ENCODE assay signal across 8 mouse cellular contexts in the genomic region with DNA sequence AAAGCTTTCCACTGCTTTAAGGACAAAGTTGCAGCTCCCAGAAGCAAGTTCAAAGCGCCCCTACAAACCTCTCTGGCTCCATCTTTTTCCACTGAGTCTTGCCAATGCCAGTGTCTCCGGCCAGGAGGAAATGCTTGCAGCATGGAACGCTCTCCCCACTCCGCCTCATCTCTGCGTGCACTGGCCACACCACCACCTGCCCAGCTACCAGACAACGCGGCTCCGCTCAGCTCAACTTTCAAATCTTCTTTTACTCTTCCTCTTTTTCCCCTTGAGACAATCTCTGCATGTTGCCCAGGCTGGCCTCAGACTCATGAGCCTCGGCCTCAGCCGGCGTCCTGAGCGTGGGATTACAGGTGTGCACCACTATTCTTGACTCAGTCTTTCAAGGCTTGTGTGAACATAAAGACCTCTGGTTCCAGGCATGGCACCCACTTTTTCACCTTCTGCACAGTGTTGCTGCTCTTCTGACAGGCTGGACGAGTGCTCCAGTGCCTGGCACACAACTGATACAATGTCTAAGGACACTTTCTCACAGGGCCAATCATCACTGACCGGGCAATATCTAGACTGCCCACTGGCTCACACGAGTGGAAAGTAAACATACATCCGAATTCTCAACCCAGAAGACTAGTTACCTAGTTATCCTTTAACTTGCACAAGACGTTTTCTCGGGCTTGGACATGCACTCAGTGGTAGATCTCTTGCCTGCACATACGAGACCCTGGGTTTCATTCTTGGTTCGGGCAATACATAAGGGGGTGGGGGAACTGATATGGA. TPM values are rescaled to one million over a fixed set of nuclear protein-coding genes. Genes with fewer than 3 reads are reported as not detected.
DNase-seq lines count a peak whose midpoint lies in the region; ATAC-seq and TF ChIP-seq lines count a peak whose summit lies in the region.

No protein-coding gene starts in this region.

- peak overlapping the region; percentile 33 for H3K4me2 ChIP-seq in forebrain, embryonic 13.5 days
- H3K4me2 ChIP-seq in hindbrain, embryonic 12.5 days (replicated peaks) = peak overlapping the region; percentile 6; the same call in 1 of the 2 replicates
- peak overlapping the region; percentile 66 for H3K4me2 ChIP-seq in liver, postnatal 0 days (ENCODE audit: low read depth, low read length)

- H3K4me3 ChIP-seq in forebrain, embryonic 13.5 days = no peak overlapping the region
- H3K4me3 ChIP-seq in hindbrain, embryonic 12.5 days = no peak overlapping the region
- H3K4me3 ChIP-seq in liver, postnatal 0 days (ENCODE audit: low read depth, low read length) = peak overlapping the region; percentile 36

- 68% methylated on average over 20 of the region's 20 CpGs for WGBS in forebrain, embryonic 13.5 days
- WGBS in hindbrain, embryonic 12.5 days = 76% methylated on average over 20 of the region's 20 CpGs
- WGBS in liver, postnatal 0 days (ENCODE audit: insufficient replicate concordance) = 50% methylated on average over 20 of the region's 20 CpGs

- H3K27ac ChIP-seq in forebrain, embryonic 13.5 days = peak overlapping the region; percentile 54; the same call in 1 of the 2 replicates
- peak overlapping the region; percentile 71 for H3K27ac ChIP-seq in hindbrain, embryonic 12.5 days
- H3K27ac ChIP-seq in liver, postnatal 0 days (ENCODE audit: low read depth) = peak overlapping the region; percentile 89

- no peak for TF ChIP-seq EP300 in liver, postnatal 0 days (IDR thresholded peaks at IDR 0.05; ENCODE audit: low read depth)

- H3K4me1 ChIP-seq in forebrain, embryonic 13.5 days = peaks cover 77% of the 10 kb centered on the region
- peaks cover 69% of the 10 kb centered on the region for H3K4me1 ChIP-seq in hindbrain, embryonic 12.5 days
- H3K4me1 ChIP-seq in liver, postnatal 0 days (ENCODE audit: insufficient read depth) = peaks cover 52% of the 10 kb centered on the region

- no peaks in the 10 kb centered on the region for H3K27me3 ChIP-seq in forebrain, embryonic 13.5 days
- H3K27me3 ChIP-seq in hindbrain, embryonic 12.5 days = no peaks in the 10 kb centered on the region
- no peaks in the 10 kb centered on the region for H3K27me3 ChIP-seq in liver, postnatal 0 days (ENCODE audit: insufficient read depth, low read length)
- H3K27me3 ChIP-seq in splenic B cell, adult 2 months (ENCODE audit: control insufficient read depth, insufficient read depth, low read length, poor library complexity, severe bottlenecking) = no peaks in the 10 kb centered on the region

- H3K9me3 ChIP-seq in forebrain, embryonic 13.5 days (replicated peaks) = no peaks in the 10 kb centered on the region
- H3K9me3 ChIP-seq in hindbrain, embryonic 12.5 days (replicated peaks) = no peaks in the 10 kb centered on the region
- H3K9me3 ChIP-seq in liver, postnatal 0 days (ENCODE audit: low read length) = no peaks in the 10 kb centered on the region

- no peak for TF ChIP-seq CTCF in liver, postnatal 0 days (IDR thresholded peaks at IDR 0.05; ENCODE audit: low read depth)

- 0 out of 2 replicates have a peak overlapping the region, but pooled peaks have one; percentile 32 for H3K9ac ChIP-seq in forebrain, embryonic 13.5 days
- H3K9ac ChIP-seq in hindbrain, embryonic 12.5 days = peak overlapping the region; percentile 27; the same call in 1 of the 2 replicates
- H3K9ac ChIP-seq in liver, postnatal 0 days (replicated peaks) = peak overlapping the region; percentile 55

- DNase-seq in cerebellum, adult 18-20 months = peak; percentile 44 to 49
- DNase-seq in cerebellum, adult 8-10 months = no peak
- no peak for DNase-seq in liver, postnatal 0 days
- peak; percentile 69 for DNase-seq in splenic B cell, adult 2 months (ENCODE audit: low read depth, low spot score)
- DNase-seq in testis, postnatal 10 days (ENCODE audit: low spot score) = no peak
- DNase-seq in layer of hippocampus, adult 11-12 months (ENCODE audit: low spot score) = no peak

- no peak for ATAC-seq in forebrain, embryonic 13.5 days
- no peak for ATAC-seq in hindbrain, embryonic 12.5 days (ENCODE audit: low FRiP score)
- ATAC-seq in liver, postnatal 0 days = no peak

- no peaks in the 10 kb centered on the region for H3K36me3 ChIP-seq in forebrain, embryonic 13.5 days (ENCODE audit: poor library complexity, severe bottlenecking)
- H3K36me3 ChIP-seq in hindbrain, embryonic 12.5 days = no peaks in the 10 kb centered on the region
- H3K36me3 ChIP-seq in liver, postnatal 0 days (replicated peaks; ENCODE audit: insufficient read depth, low read length) = peaks cover 6% of the 10 kb centered on the region; the same call in 1 of the 2 replicates
- H3K36me3 ChIP-seq in splenic B cell, adult 2 months (ENCODE audit: control insufficient read depth, insufficient read depth, low read length, poor library complexity, severe bottlenecking) = no peaks in the 10 kb centered on the region

RNA-seq across cellular contexts. Expression of a gene that starts 4.6 kb away (rescaled TPM):
- 29.3 and 33.5 TPM in 2 replicates for polyA plus RNA-seq in forebrain, embryonic 13.5 days (2015; fragmentation: Nextera tagmentation; extraction: Ambion mirVana)
- polyA plus RNA-seq in hindbrain, embryonic 12.5 days (2016; fragmentation: Nextera tagmentation; extraction: Ambion mirVana) = 30.7 and 32.4 TPM in 2 replicates
- 16.8 and 17.7 TPM in 2 replicates for polyA plus RNA-seq in liver, postnatal 0 days (2015; fragmentation: Nextera tagmentation; extraction: Ambion mirVana)

RNA-seq across cellular contexts. Expression of a gene that starts 12.8 kb away (rescaled TPM):
- polyA plus RNA-seq in forebrain, embryonic 13.5 days (2015; fragmentation: Nextera tagmentation; extraction: Ambion mirVana) = 19.7 and 20.0 TPM in 2 replicates
- 28.3 and 28.6 TPM in 2 replicates for polyA plus RNA-seq in hindbrain, embryonic 12.5 days (2016; fragmentation: Nextera tagmentation; extraction: Ambion mirVana)
- polyA plus RNA-seq in liver, postnatal 0 days (2015; fragmentation: Nextera tagmentation; extraction: Ambion mirVana) = 11.2 and 11.7 TPM in 2 replicates

RNA-seq across cellular contexts. Expression of a gene that starts 46.8 kb away (rescaled TPM):
- 0.20 and 0.30 TPM in 2 replicates for polyA plus RNA-seq in forebrain, embryonic 13.5 days (2015; fragmentation: Nextera tagmentation; extraction: Ambion mirVana)
- polyA plus RNA-seq in hindbrain, embryonic 12.5 days (2016; fragmentation: Nextera tagmentation; extraction: Ambion mirVana) = 0.13 TPM in 1 of 2 replicates, not detected in the other
- not detected in 2 replicates for polyA plus RNA-seq in liver, postnatal 0 days (2015; fragmentation: Nextera tagmentation; extraction: Ambion mirVana)

RNA-seq across cellular contexts. Expression of a gene that starts 56.8 kb away (rescaled TPM):
- polyA plus RNA-seq in forebrain, embryonic 13.5 days (2015; fragmentation: Nextera tagmentation; extraction: Ambion mirVana) = 44.9 and 48.0 TPM in 2 replicates
- 57.6 and 60.7 TPM in 2 replicates for polyA plus RNA-seq in hindbrain, embryonic 12.5 days (2016; fragmentation: Nextera tagmentation; extraction: Ambion mirVana)
- polyA plus RNA-seq in liver, postnatal 0 days (2015; fragmentation: Nextera tagmentation; extraction: Ambion mirVana) = 47.1 and 53.0 TPM in 2 replicates

Comparison
In these comparisons a context has a peak if more than half of its experiments do, and no peak if none do; other contexts are left out.
1. DNase-seq: peak in cerebellum, adult 18-20 months (2 of 2) and splenic B cell, adult 2 months (single experiment); none in cerebellum, adult 8-10 months (single experiment), liver, postnatal 0 days (single experiment), testis, postnatal 10 days (single experiment) and layer of hippocampus, adult 11-12 months (single experiment).
2. H3K4me2 ChIP-seq: peak in every context shown above with its lines; median percentile 66 in liver, postnatal 0 days; 33 in forebrain, embryonic 13.5 days; 6 in hindbrain, embryonic 12.5 days.
3. Peak in every context shown above with its lines, with median percentiles within 50 percentile points of each other: H3K27ac ChIP-seq and H3K9ac ChIP-seq.